45 mouse cellular contexts compared by ENCODE assay signal in the genomic region with DNA sequence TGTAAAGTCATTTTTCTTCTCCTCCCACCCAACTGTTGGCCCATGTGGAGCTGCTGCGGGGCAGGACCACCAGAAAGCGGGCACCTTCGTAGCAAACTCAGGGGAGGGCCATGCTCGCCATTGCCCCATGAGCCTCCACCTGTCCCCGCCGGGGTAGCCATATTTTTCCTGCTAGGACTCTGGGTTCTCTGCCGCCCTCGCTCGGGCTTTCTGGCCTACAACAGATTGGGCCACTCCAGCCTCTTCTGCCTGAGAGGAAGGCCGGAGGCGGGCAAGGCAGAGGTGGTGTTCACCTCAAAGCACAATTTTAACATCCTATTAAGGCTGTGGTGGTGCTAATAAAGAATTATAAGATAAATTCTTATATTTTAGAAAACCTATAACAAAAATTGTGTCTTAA. TPM values are rescaled to one million over a fixed set of nuclear protein-coding genes. Genes with fewer than 3 reads are reported as not detected.
"Had no signal": no experiment of that assay in that cellular context is flagged by ENCODE, and none has a peak within 500 bp of the region (broad histone marks: within the 10 kb centered on the region; RNA-seq: fewer than 3 reads in every experiment).

No protein-coding gene starts in this region.

- H3K27ac ChIP-seq: limb, embryonic 10.5 days; limb, embryonic 12.5 days; limb, embryonic 13.5 days; limb, embryonic 15.5 days; liver, embryonic 12.5 days; liver, embryonic 13.5 days; liver, embryonic 14.5 days; liver, embryonic 15.5 days; lung, embryonic 15.5 days; macrophage; midbrain, embryonic 10.5 days; midbrain, embryonic 12.5 days; midbrain, embryonic 13.5 days; midbrain, embryonic 15.5 days; neural tube, embryonic 12.5 days; neural tube, embryonic 13.5 days had no signal

- H3K4me1 ChIP-seq: limb, embryonic 10.5 days; limb, embryonic 12.5 days; limb, embryonic 13.5 days; limb, embryonic 15.5 days; liver, embryonic 12.5 days; liver, embryonic 13.5 days; liver, embryonic 15.5 days; lung, embryonic 15.5 days; megakaryocyte, embryonic 14.5 days; midbrain, embryonic 10.5 days; midbrain, embryonic 12.5 days; midbrain, embryonic 13.5 days; midbrain, embryonic 15.5 days; neural tube, embryonic 12.5 days; neural tube, embryonic 13.5 days had no signal

- H3K27me3 ChIP-seq: limb, embryonic 12.5 days; limb, embryonic 13.5 days; limb, embryonic 15.5 days; liver, embryonic 12.5 days; liver, embryonic 13.5 days; liver, embryonic 15.5 days; lung, embryonic 15.5 days; megakaryocyte, embryonic 14.5 days; midbrain, embryonic 12.5 days; midbrain, embryonic 13.5 days; midbrain, embryonic 15.5 days; neural tube, embryonic 12.5 days; neural tube, embryonic 13.5 days had no signal

- DNase-seq: left cerebral cortex, postnatal 4 days; liver; liver, embryonic 13.5 days; lung, adult 18-20 months; lung, adult 2 months; lung, embryonic 14.5 days; lung, postnatal 10 days; lung, postnatal 14 days; lung, postnatal 36 days; lung, postnatal 4 days; midbrain, embryonic 14.5 days had no signal

- ATAC-seq: liver, embryonic 12.5 days; lung, postnatal 0 days; midbrain, embryonic 13.5 days; midbrain, embryonic 15.5 days; midbrain, embryonic 16.5 days had no signal

- H3K4me3 ChIP-seq: limb, embryonic 10.5 days; limb, embryonic 12.5 days; limb, embryonic 13.5 days; limb, embryonic 15.5 days; liver, embryonic 12.5 days; liver, embryonic 13.5 days; liver, embryonic 15.5 days; lung, embryonic 15.5 days; megakaryocyte, embryonic 14.5 days; midbrain, embryonic 10.5 days; midbrain, embryonic 12.5 days; midbrain, embryonic 13.5 days; midbrain, embryonic 15.5 days; myocyte; neural tube, embryonic 12.5 days; neural tube, embryonic 13.5 days had no signal

- H3K9ac ChIP-seq: limb, embryonic 12.5 days; limb, embryonic 13.5 days; limb, embryonic 15.5 days; liver, embryonic 12.5 days; liver, embryonic 13.5 days; liver, embryonic 14.5 days; liver, embryonic 15.5 days; lung, embryonic 14.5 days; lung, embryonic 15.5 days; midbrain, embryonic 12.5 days; midbrain, embryonic 13.5 days; midbrain, embryonic 15.5 days; neural tube, embryonic 12.5 days; neural tube, embryonic 13.5 days had no signal

- H3K4me2 ChIP-seq: limb, embryonic 12.5 days; limb, embryonic 13.5 days; limb, embryonic 15.5 days; liver, embryonic 12.5 days; liver, embryonic 13.5 days; liver, embryonic 15.5 days; lung, embryonic 14.5 days; lung, embryonic 15.5 days; midbrain, embryonic 11.5 days; midbrain, embryonic 12.5 days; midbrain, embryonic 13.5 days; midbrain, embryonic 15.5 days; neural tube, embryonic 12.5 days; neural tube, embryonic 13.5 days had no signal

- H3K9me3 ChIP-seq: limb, embryonic 10.5 days; limb, embryonic 15.5 days; liver, embryonic 15.5 days; lung, embryonic 15.5 days; megakaryocyte, embryonic 14.5 days; midbrain, embryonic 12.5 days; midbrain, embryonic 15.5 days; neural tube, embryonic 12.5 days had no signal

- H3K36me3 ChIP-seq: limb, embryonic 10.5 days; limb, embryonic 12.5 days; limb, embryonic 13.5 days; limb, embryonic 15.5 days; liver, embryonic 12.5 days; liver, embryonic 13.5 days; liver, embryonic 15.5 days; lung, embryonic 15.5 days; midbrain, embryonic 10.5 days; midbrain, embryonic 12.5 days; midbrain, embryonic 13.5 days; midbrain, embryonic 15.5 days; neural tube, embryonic 12.5 days; neural tube, embryonic 13.5 days had no signal

RNA-seq across cellular contexts. Expression of a gene that starts 26.7 kb away (rescaled TPM):
- total RNA-seq: megakaryocyte progenitor cell, adult 5-6 weeks; megakaryocyte-erythroid progenitor cell, adult 5-6 weeks; monocyte, adult 5-6 weeks had no signal
- polyA plus RNA-seq: limb, embryonic 10.5 days; limb, embryonic 11.5 days; limb, embryonic 12.5 days; liver, embryonic 12.5 days; lung, embryonic 14.5 days; macrophage; midbrain, embryonic 10.5 days; midbrain, embryonic 11.5 days; midbrain, embryonic 12.5 days; midbrain, embryonic 13.5 days; neural tube, embryonic 11.5 days had no signal

RNA-seq across cellular contexts. Expression of a gene that starts 41.6 kb away (rescaled TPM):
- total RNA-seq: left cerebral cortex, postnatal 10 days; left cerebral cortex, postnatal 14 days; left cerebral cortex, postnatal 25 days; left cerebral cortex, postnatal 36 days; left cerebral cortex, postnatal 4 days; megakaryocyte progenitor cell, adult 5-6 weeks; megakaryocyte, adult 5-6 weeks; megakaryocyte-erythroid progenitor cell, adult 5-6 weeks; midbrain, postnatal 0 days; monocyte, adult 5-6 weeks had no signal
- polyA plus RNA-seq: limb, embryonic 10.5 days; limb, embryonic 11.5 days; limb, embryonic 12.5 days; limb, embryonic 13.5 days; limb, embryonic 14.5 days; limb, embryonic 15.5 days; liver, embryonic 12.5 days; liver, embryonic 13.5 days; liver, embryonic 14.5 days; liver, embryonic 15.5 days; liver, embryonic 16.5 days; lung, embryonic 14.5 days; lung, embryonic 15.5 days; lung, embryonic 16.5 days; macrophage; midbrain, embryonic 10.5 days; midbrain, embryonic 11.5 days; midbrain, embryonic 12.5 days; midbrain, embryonic 13.5 days; midbrain, embryonic 14.5 days; midbrain, embryonic 15.5 days; midbrain, embryonic 16.5 days; midbrain, postnatal 0 days; myocyte; neural tube, embryonic 11.5 days; neural tube, embryonic 12.5 days; neural tube, embryonic 13.5 days had no signal

RNA-seq across cellular contexts. Expression of a gene that starts 41.6 kb away (rescaled TPM):
- total RNA-seq: left cerebral cortex, postnatal 10 days; left cerebral cortex, postnatal 14 days; left cerebral cortex, postnatal 36 days; left cerebral cortex, postnatal 4 days; megakaryocyte progenitor cell, adult 5-6 weeks; megakaryocyte, adult 5-6 weeks; megakaryocyte-erythroid progenitor cell, adult 5-6 weeks; midbrain, postnatal 0 days; monocyte, adult 5-6 weeks had no signal
- polyA plus RNA-seq: limb, embryonic 10.5 days; limb, embryonic 11.5 days; limb, embryonic 12.5 days; limb, embryonic 13.5 days; limb, embryonic 14.5 days; limb, embryonic 15.5 days; liver, embryonic 12.5 days; liver, embryonic 13.5 days; liver, embryonic 15.5 days; lung, embryonic 14.5 days; lung, embryonic 15.5 days; lung, embryonic 16.5 days; lung, postnatal 0 days; macrophage; midbrain, embryonic 10.5 days; midbrain, embryonic 11.5 days; midbrain, embryonic 12.5 days; midbrain, embryonic 13.5 days; midbrain, embryonic 14.5 days; midbrain, embryonic 15.5 days; midbrain, embryonic 16.5 days; midbrain, postnatal 0 days; myocyte; neural tube, embryonic 11.5 days; neural tube, embryonic 12.5 days; neural tube, embryonic 13.5 days had no signal
